Mouse (Mus musculus) MEL (cell line): ENCODE data around the gene Ppm1m. TPM values are rescaled to one million over a fixed set of nuclear protein-coding genes. Genes with fewer than 3 reads are reported as not detected.

Experiments
- DNase-seq: peaks from one replicate; pipeline ENCODE4 v3.0.0; 2011; ENCODE audit warnings: low read depth, low spot score
- H3K27ac ChIP-seq: 2 replicates; pipeline ENCODE4 v1.5.1; 2012; ENCODE audit warnings: low read depth, mild to moderate bottlenecking, control low read depth, low read length, moderate library complexity; ENCODE audit not compliant: control insufficient read depth
- H3K27me3 ChIP-seq, 2 experiments: fragments of 150-350 bp in 1 of 2; sonication (generic) in 1 of 2; 2 replicates each; pipeline ENCODE4 v1.6.1; 2012; ENCODE audit warnings: low read length in 2 of 2, mild to moderate bottlenecking in 2 of 2, improper control_type of control experiment in 1 of 2, moderate library complexity in 1 of 2; ENCODE audit not compliant: insufficient read depth in 2 of 2, control insufficient read depth in 1 of 2
- H3K36me3 ChIP-seq, 2 experiments: 2 replicates each; pipeline ENCODE4 v1.6.1; 2012 to 2014; ENCODE audit warnings: low read length in 2 of 2, improper control_type of control experiment in 1 of 2, inconsistent platforms in 1 of 2, mild to moderate bottlenecking in 1 of 2; ENCODE audit not compliant: insufficient read depth in 2 of 2, control insufficient read depth in 1 of 2
- H3K4me1 ChIP-seq, 2 experiments: fragments of 150-350 bp in 1 of 2; sonication (generic) in 1 of 2; 2 replicates each; pipeline ENCODE4 v1.6.1; 2012; ENCODE audit warnings: low read length in 2 of 2, improper control_type of control experiment in 1 of 2, mild to moderate bottlenecking in 1 of 2; ENCODE audit not compliant: insufficient read depth in 2 of 2, control insufficient read depth in 1 of 2
- H3K4me3 ChIP-seq, 2 experiments: fragments of 150-350 bp in 1 of 2; sonication (generic) in 1 of 2; 2 replicates each; pipeline ENCODE4 v1.5.1; 2012; ENCODE audit warnings: low read depth in 2 of 2, low read length in 2 of 2, mild to moderate bottlenecking in 2 of 2, moderate library complexity in 2 of 2, control low read depth in 1 of 2, improper control_type of control experiment in 1 of 2; ENCODE audit not compliant: control insufficient read depth in 1 of 2, insufficient read depth in 1 of 2
- H3K79me2 ChIP-seq: 2 replicates; pipeline ENCODE4 v1.6.1; 2012; ENCODE audit warnings: mild to moderate bottlenecking, low read length, moderate library complexity; ENCODE audit not compliant: control insufficient read depth, poor library complexity, insufficient read depth
- H3K9ac ChIP-seq: 2 replicates; pipeline ENCODE4 v1.6.1; 2012; ENCODE audit warnings: low read depth, mild to moderate bottlenecking, control low read depth, low read length, moderate library complexity; ENCODE audit not compliant: control insufficient read depth, poor library complexity, severe bottlenecking
- H3K9me3 ChIP-seq: fragments of 150-350 bp; sonication (generic); replicated peaks from 2 replicates; pipeline ENCODE4 v1.6.1; 2012; ENCODE audit warnings: mild to moderate bottlenecking, low read length, improper control_type of control experiment, moderate library complexity; ENCODE audit not compliant: insufficient read depth
- CHD2 ChIP-seq: IDR thresholded peaks from 2 replicates; pipeline ENCODE4 v1.6.1; 2011; ENCODE audit warnings: low read length, improper control_type of control experiment
- E2F4 ChIP-seq: IDR thresholded peaks from 2 replicates; pipeline ENCODE4 v1.6.1; 2011; ENCODE audit warnings: low read depth, low read length, improper control_type of control experiment, borderline replicate concordance
- EP300 ChIP-seq, 2 experiments: IDR thresholded peaks; 2 replicates each; pipeline ENCODE4 v1.6.1; 2011; ENCODE audit warnings: improper control_type of control experiment in 2 of 2, low read length in 2 of 2, low read depth in 1 of 2, mild to moderate bottlenecking in 1 of 2
- ETS1 ChIP-seq: IDR thresholded peaks from 2 replicates; pipeline ENCODE4 v1.6.1; 2012; ENCODE audit warnings: low read depth, mild to moderate bottlenecking, inconsistent platforms, low read length, improper control_type of control experiment, moderate library complexity
- GATA1 ChIP-seq: IDR thresholded peaks from 2 replicates; pipeline ENCODE4 v1.6.1; 2011; ENCODE audit warnings: low read depth, low read length, improper control_type of control experiment
- HCFC1 ChIP-seq: IDR thresholded peaks from 2 replicates; pipeline ENCODE4 v1.6.1; 2012; ENCODE audit warnings: low read depth, mild to moderate bottlenecking, inconsistent platforms, low read length, improper control_type of control experiment, moderate library complexity
- JUND ChIP-seq: IDR thresholded peaks from 2 replicates; pipeline ENCODE4 v1.6.1; 2011; ENCODE audit warnings: low read depth, mild to moderate bottlenecking, improper control_type of control experiment, low read length
- MAFK ChIP-seq: IDR thresholded peaks from 2 replicates; pipeline ENCODE4 v1.6.1; 2011; ENCODE audit warnings: low read depth, mild to moderate bottlenecking, low read length, improper control_type of control experiment, borderline replicate concordance
- MAX ChIP-seq: IDR thresholded peaks from 2 replicates; pipeline ENCODE4 v1.6.1; 2011; ENCODE audit warnings: low read length, improper control_type of control experiment
- MEF2A ChIP-seq: IDR thresholded peaks from 2 replicates; pipeline ENCODE4 v1.6.1; 2014; ENCODE audit warnings: low read depth, mild to moderate bottlenecking, inconsistent platforms, low read length, improper control_type of control experiment; ENCODE audit not compliant: poor library complexity, insufficient replicate concordance, severe bottlenecking; ENCODE audit errors: extremely low read depth
- MXI1 ChIP-seq: IDR thresholded peaks from 2 replicates; pipeline ENCODE4 v1.6.1; 2011; ENCODE audit warnings: mild to moderate bottlenecking, low read depth, low read length, improper control_type of control experiment
- MYB ChIP-seq: IDR thresholded peaks from 2 replicates; pipeline ENCODE4 v1.6.1; 2011; ENCODE audit warnings: mild to moderate bottlenecking, low read depth, low read length, improper control_type of control experiment
- MYC ChIP-seq: IDR thresholded peaks from 2 replicates; pipeline ENCODE4 v1.6.1; 2011; ENCODE audit warnings: low read depth, mild to moderate bottlenecking, low read length, improper control_type of control experiment, moderate library complexity
- POLR2AphosphoS2 ChIP-seq: IDR thresholded peaks from 2 replicates; pipeline ENCODE4 v1.6.1; 2011; ENCODE audit warnings: low read length, improper control_type of control experiment
- POLR2AphosphoS5 ChIP-seq: IDR thresholded peaks from 2 replicates; pipeline ENCODE4 v1.6.1; 2012; ENCODE audit warnings: low read depth, borderline replicate concordance, mild to moderate bottlenecking, inconsistent platforms, low read length, moderate library complexity, mixed read lengths
- RAD21 ChIP-seq: IDR thresholded peaks from 2 replicates; pipeline ENCODE4 v1.6.1; 2011; ENCODE audit warnings: mild to moderate bottlenecking, low read depth, low read length, improper control_type of control experiment
- RCOR1 ChIP-seq: IDR thresholded peaks from 2 replicates; pipeline ENCODE4 v1.6.1; 2012; ENCODE audit warnings: low read depth, mild to moderate bottlenecking, inconsistent platforms, low read length, improper control_type of control experiment
- SIN3A ChIP-seq: IDR thresholded peaks from 2 replicates; pipeline ENCODE4 v1.6.1; 2012; ENCODE audit warnings: low read length, improper control_type of control experiment, inconsistent platforms
- SMC3 ChIP-seq: IDR thresholded peaks from 2 replicates; pipeline ENCODE4 v1.6.1; 2011; ENCODE audit warnings: low read depth, low read length, improper control_type of control experiment
- TAL1 ChIP-seq: IDR thresholded peaks from 2 replicates; pipeline ENCODE4 v1.6.1; 2012; ENCODE audit warnings: mild to moderate bottlenecking, inconsistent platforms, low read length, moderate library complexity, mixed read lengths
- TBP ChIP-seq: IDR thresholded peaks from 2 replicates; pipeline ENCODE4 v1.8.0; 2011; ENCODE audit warnings: low read depth, low read length, improper control_type of control experiment
- TCF12 ChIP-seq: IDR thresholded peaks from 2 replicates; pipeline ENCODE4 v1.6.1; 2014; ENCODE audit warnings: low read depth, mild to moderate bottlenecking, inconsistent platforms, low read length, improper control_type of control experiment, moderate library complexity
- ZC3H11A ChIP-seq: IDR thresholded peaks from 2 replicates; pipeline ENCODE4 v1.6.1; 2012; ENCODE audit warnings: low read depth, mild to moderate bottlenecking, inconsistent platforms, low read length, improper control_type of control experiment
- ZNF384 ChIP-seq: IDR thresholded peaks from 2 replicates; pipeline ENCODE4 v1.6.1; 2012; ENCODE audit warnings: low read depth, mild to moderate bottlenecking, inconsistent platforms, low read length, improper control_type of control experiment
- polyA plus RNA-seq, 2 experiments: library from polyadenylated mRNA; stranded (reverse) in 1 of 2; unstranded in 1 of 2; fragments of >175 nt in 1 of 2; fragments of >200 nt in 1 of 2; gene quantifications; 2 replicates each; pipeline versions ENCODE4 v1.2.1 to v1.2.4; 2012; ENCODE audit warnings: low replicate concordance in 2 of 2, low read depth in 1 of 2; ENCODE audit not compliant: insufficient read length in 2 of 2, insufficient read depth in 1 of 2, missing spikeins in 1 of 2
- total RNA-seq: library from RNA; depleted of rRNA; stranded (reverse); fragments of 300-350 nt; gene quantifications from 2 replicates; pipeline ENCODE4 v1.2.3, GENCODE M21; 2012

Gene Ppm1m
- total and polyA plus RNA-seq, 3 experiments, result 34.2 to 47.2 TPM; not detected in 1

DNA sequence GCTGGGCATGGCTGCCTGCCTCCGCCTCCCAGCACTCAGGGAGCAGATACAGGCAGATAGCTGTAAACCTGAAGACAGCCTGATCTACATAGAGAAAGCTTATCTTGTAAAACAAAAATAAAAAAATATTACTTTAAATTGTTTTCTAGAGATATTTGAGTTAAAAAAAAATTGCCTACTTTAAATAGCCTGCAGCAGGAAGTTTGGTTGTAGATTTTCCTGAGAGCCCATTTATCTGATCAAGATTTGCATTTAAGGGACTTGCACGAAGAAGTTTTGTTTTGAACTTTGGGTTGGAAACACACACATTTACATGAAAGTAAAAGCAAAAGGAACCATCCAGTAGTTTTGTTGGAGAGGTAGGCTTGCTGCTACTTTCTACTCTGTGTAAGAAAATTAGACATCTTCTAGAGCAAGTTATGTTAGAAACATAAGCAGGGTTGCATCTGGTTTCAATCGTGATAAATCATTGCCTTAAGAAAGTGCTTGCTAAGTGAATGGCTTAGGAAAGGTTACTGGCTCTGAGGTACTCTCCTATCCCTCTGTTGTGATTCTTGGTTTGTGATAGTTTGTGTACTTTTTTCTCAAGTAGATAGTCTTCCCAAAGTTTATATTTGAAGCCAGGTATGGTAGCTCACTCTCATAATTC, 23.9 kb downstream of the Ppm1m start:
- DNase-seq, result no peak
- peaks cover 62% of the 10 kb centered on the region for H3K79me2 ChIP-seq
- no peak overlapping the region for H3K27ac ChIP-seq
- no peak overlapping the region for H3K4me3 ChIP-seq
- peak in 1 of 2 experiments; percentile 13; a peak in 1 of 4 replicates for TF ChIP-seq EP300 (IDR thresholded peaks at IDR 0.05; ENCODE audit: low read depth in 1 of 2, low read length in 2 of 2)
- no peak for TF ChIP-seq POLR2AphosphoS2
- TF ChIP-seq POLR2AphosphoS5, result no peak
- TF ChIP-seq TCF12, result 0 out of 2 replicates have a peak, but pooled peaks have one; percentile 16
- TF ChIP-seq TBP, result no peak
- no peak for TF ChIP-seq E2F4
- peak; percentile 85; the same call in 1 of the 2 replicates for TF ChIP-seq MEF2A
- no peak for TF ChIP-seq RAD21
- no peak for TF ChIP-seq MAFK
- peak; percentile 52; the same call in 1 of the 2 replicates for TF ChIP-seq SIN3A
- TF ChIP-seq ZNF384, result peak; percentile 75
- TF ChIP-seq TAL1, result no peak
- no peak for TF ChIP-seq HCFC1
- TF ChIP-seq SMC3, result no peak
- TF ChIP-seq ETS1, result peak; percentile 50; the same call in 1 of the 2 replicates
- peak; percentile 39; the same call in 1 of the 2 replicates for TF ChIP-seq GATA1
- TF ChIP-seq CHD2, result no peak
- no peak for TF ChIP-seq JUND
- TF ChIP-seq ZC3H11A, result no peak
- peaks cover 13 to 21% of the 10 kb centered on the region in 2 experiments for H3K4me1 ChIP-seq
- H3K36me3 ChIP-seq, result peaks cover 27 to 30% of the 10 kb centered on the region in 2 experiments
- no peaks in the 10 kb centered on the region for H3K27me3 ChIP-seq
- H3K9ac ChIP-seq, result no peak overlapping the region
- no peaks in the 10 kb centered on the region for H3K9me3 ChIP-seq

GRCm38 (mm10) chr9:106173363-106173762, 26.2 kb downstream of the Ppm1m start:
- no peak overlapping the region for H3K27ac ChIP-seq
- TF ChIP-seq MXI1 (peak; percentile 90), MYB (no peak), MAX (peak; percentile 71), MYC (peak; percentile 39; the same call in 1 of the 2 replicates), RCOR1 (no peak), SIN3A (0 out of 2 replicates have a peak, but pooled peaks have one; percentile 39), SMC3 (no peak)
- DNase-seq, result no peak
- peaks cover 15 to 35% of the 10 kb centered on the region in 2 experiments for H3K36me3 ChIP-seq
- H3K4me1 ChIP-seq, result peaks cover 21 to 24% of the 10 kb centered on the region in 2 experiments
- no peaks in the 10 kb centered on the region for H3K9me3 ChIP-seq
- peaks cover 58% of the 10 kb centered on the region for H3K79me2 ChIP-seq
- H3K4me3 ChIP-seq, result peak overlapping the region; percentile 55 to 74
- H3K27me3 ChIP-seq, result no peaks in the 10 kb centered on the region
- H3K9ac ChIP-seq, result peak overlapping the region; percentile 57
